In genomic region chr8:70558983-70559382, GRCm38 (mm10) we compare ENCODE assay signal across 1 mouse cellular context.
TF ChIP-seq lines count a peak whose summit lies in the region.

No protein-coding gene starts in this region.

TF ChIP-seq in MEL, 35 proteins besides CTCF, POLR2A, EP300 and RAD21:
- TF ChIP-seq MAZ (IDR thresholded peaks at IDR 0.05; ENCODE audit: low read depth, low read length): no peak
- no peak for TF ChIP-seq MEF2A (IDR thresholded peaks at IDR 0.05; ENCODE audit: extremely low read depth, insufficient replicate concordance, low read depth, low read length, poor library complexity, severe bottlenecking)
- no peak for TF ChIP-seq MYB (IDR thresholded peaks at IDR 0.05; ENCODE audit: low read depth, low read length)
- TF ChIP-seq TCF12 (IDR thresholded peaks at IDR 0.05; ENCODE audit: low read depth, low read length): no peak
- TF ChIP-seq BHLHE40 (IDR thresholded peaks at IDR 0.05; ENCODE audit: borderline replicate concordance, low read depth, low read length): no peak
- TF ChIP-seq SIN3A (IDR thresholded peaks at IDR 0.05; ENCODE audit: low read length): no peak
- no peak for TF ChIP-seq MAX (IDR thresholded peaks at IDR 0.05; ENCODE audit: low read length)
- no peak for TF ChIP-seq RCOR1 (IDR thresholded peaks at IDR 0.05; ENCODE audit: low read depth, low read length)
- no peak for TF ChIP-seq TBP (IDR thresholded peaks at IDR 0.05; ENCODE audit: low read depth, low read length)
- no peak for TF ChIP-seq HCFC1 (IDR thresholded peaks at IDR 0.05; ENCODE audit: low read depth, low read length)
- no peak for TF ChIP-seq ETS1 (IDR thresholded peaks at IDR 0.05; ENCODE audit: low read depth, low read length)
- TF ChIP-seq MAFK (IDR thresholded peaks at IDR 0.05; ENCODE audit: borderline replicate concordance, low read depth, low read length): no peak
- no peak for TF ChIP-seq JUND (IDR thresholded peaks at IDR 0.05; ENCODE audit: low read depth, low read length)
- TF ChIP-seq MYC (IDR thresholded peaks at IDR 0.05; ENCODE audit: low read depth, low read length): no peak
- no peak for TF ChIP-seq KAT2A (conservative IDR thresholded peaks at IDR 0.05; ENCODE audit: low read depth, low read length)
- TF ChIP-seq USF1 (IDR thresholded peaks at IDR 0.05; ENCODE audit: low read depth, low read length): no peak
- TF ChIP-seq POLR2AphosphoS2 (IDR thresholded peaks at IDR 0.05; ENCODE audit: low read length): no peak
- peak; percentile 43 for TF ChIP-seq SMC3 (IDR thresholded peaks at IDR 0.05; ENCODE audit: low read depth, low read length)
- peak; percentile 30 for TF ChIP-seq ZC3H11A (IDR thresholded peaks at IDR 0.05; ENCODE audit: low read depth, low read length)
- peak; percentile 61 for TF ChIP-seq ZNF384 (IDR thresholded peaks at IDR 0.05; ENCODE audit: low read depth, low read length)
TF ChIP-seq in MEL: peak in this region for 3.
